Mouse (Mus musculus): ENCODE data around the gene Dtx4. TPM values are rescaled to one million over a fixed set of nuclear protein-coding genes. Genes with fewer than 3 reads are reported as not detected.

The Dtx4 gene
- polyA plus RNA-seq, 1 experiment, result 4.0 TPM

GRCm38 (mm10) chr19:12467436-12467835 lies 33.8 kb downstream of the Dtx4 start:
- no peak overlapping the region for H3K4me3 ChIP-seq (ENCODE audit: low read depth, low read length)
- no peaks in the 10 kb centered on the region for H3K36me3 ChIP-seq (ENCODE audit: control insufficient read depth, insufficient read depth, low read length, poor library complexity, severe bottlenecking)
- no peaks in the 10 kb centered on the region for H3K27me3 ChIP-seq (ENCODE audit: control insufficient read depth, insufficient read depth, low read length, poor library complexity, severe bottlenecking)
- TF ChIP-seq POLR2A (IDR thresholded peaks at IDR 0.05; ENCODE audit: insufficient read depth, low read length) (no peak), CTCF (IDR thresholded peaks at IDR 0.05; ENCODE audit: low read depth, low read length) (no peak)
- H3K9ac ChIP-seq (ENCODE audit: low read depth, poor library complexity, severe bottlenecking), result no peak overlapping the region
- H3K9me3 ChIP-seq (replicated peaks; ENCODE audit: control insufficient read depth, insufficient read depth, low read length, poor library complexity, severe bottlenecking), result no peaks in the 10 kb centered on the region
- peaks cover 1% of the 10 kb centered on the region for H3K4me1 ChIP-seq (ENCODE audit: control insufficient read depth, insufficient read depth, low read length)
- H3K27ac ChIP-seq (ENCODE audit: insufficient read depth, low read length), result no peak overlapping the region

DNA sequence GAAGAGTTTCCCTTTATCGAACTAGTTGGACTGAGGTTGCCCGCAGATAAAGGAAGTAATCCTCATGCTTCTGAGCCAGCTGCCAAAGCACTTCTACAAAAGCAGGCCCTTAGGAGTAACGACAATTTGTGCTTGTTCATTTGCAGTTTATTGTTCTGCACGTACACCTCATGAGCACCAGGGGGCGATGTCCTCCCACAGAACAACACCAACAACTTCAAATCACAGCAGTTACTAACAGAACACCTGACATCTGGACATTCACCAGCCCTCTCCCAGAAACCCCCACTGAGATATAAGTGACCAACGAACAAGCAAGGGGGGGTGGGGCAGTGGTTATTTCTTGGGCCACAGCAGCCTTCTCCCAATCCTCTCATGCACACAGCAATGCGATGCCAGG lies 35.0 kb downstream of the Dtx4 start:
- no peaks in the 10 kb centered on the region for H3K36me3 ChIP-seq (ENCODE audit: control insufficient read depth, insufficient read depth, low read length, poor library complexity, severe bottlenecking)
- no peak overlapping the region for H3K27ac ChIP-seq (ENCODE audit: insufficient read depth, low read length)
- peaks cover 3% of the 10 kb centered on the region; the same call in 1 of the 2 replicates for H3K9me3 ChIP-seq (replicated peaks; ENCODE audit: control insufficient read depth, insufficient read depth, low read length, poor library complexity, severe bottlenecking)
- H3K9ac ChIP-seq (ENCODE audit: low read depth, poor library complexity, severe bottlenecking), result no peak overlapping the region
- H3K4me3 ChIP-seq (ENCODE audit: low read depth, low read length), result no peak overlapping the region
- TF ChIP-seq EP300 (IDR thresholded peaks at IDR 0.05; ENCODE audit: insufficient read depth, low read depth, low read length), result no peak
- TF ChIP-seq CTCF (IDR thresholded peaks at IDR 0.05; ENCODE audit: low read depth, low read length), result peak; percentile 60
- TF ChIP-seq POLR2A (IDR thresholded peaks at IDR 0.05; ENCODE audit: insufficient read depth, low read length), result no peak
- no peaks in the 10 kb centered on the region for H3K27me3 ChIP-seq (ENCODE audit: control insufficient read depth, insufficient read depth, low read length, poor library complexity, severe bottlenecking)
- peaks cover 1% of the 10 kb centered on the region for H3K4me1 ChIP-seq (ENCODE audit: control insufficient read depth, insufficient read depth, low read length)

DNA sequence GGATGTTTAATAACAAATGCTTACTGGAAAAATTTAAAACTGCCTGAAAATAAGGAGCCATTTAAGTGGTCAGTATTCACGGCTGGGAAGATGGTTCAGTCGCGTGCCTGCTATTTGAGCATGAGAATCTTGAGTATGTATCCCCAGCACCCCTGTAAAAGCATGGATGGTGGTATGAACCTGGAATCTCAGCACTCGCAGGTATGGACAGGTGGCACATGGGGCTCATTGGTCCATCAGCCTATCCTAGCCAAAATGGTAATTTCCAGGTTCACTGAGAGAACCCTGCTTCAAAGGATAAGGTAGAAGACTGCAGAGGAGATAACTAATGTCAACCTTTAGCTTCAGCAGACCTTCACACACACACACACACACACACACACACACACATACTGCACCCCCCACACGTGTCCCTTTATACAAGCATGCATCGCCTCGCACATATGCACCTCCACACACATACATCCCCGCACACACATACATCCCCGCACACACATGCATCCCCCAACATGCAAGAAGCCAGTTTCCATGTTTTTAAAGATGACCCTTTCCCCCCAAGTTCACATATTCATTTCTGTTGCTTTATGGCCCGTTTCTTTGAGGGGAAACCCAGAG lies 35.6 kb downstream of the Dtx4 start:
- peaks cover 3% of the 10 kb centered on the region; the same call in 1 of the 2 replicates for H3K9me3 ChIP-seq (replicated peaks; ENCODE audit: control insufficient read depth, insufficient read depth, low read length, poor library complexity, severe bottlenecking)
- peaks cover 1% of the 10 kb centered on the region for H3K4me1 ChIP-seq (ENCODE audit: control insufficient read depth, insufficient read depth, low read length)
- H3K27me3 ChIP-seq (ENCODE audit: control insufficient read depth, insufficient read depth, low read length, poor library complexity, severe bottlenecking), result no peaks in the 10 kb centered on the region
- no peak overlapping the region for H3K9ac ChIP-seq (ENCODE audit: low read depth, poor library complexity, severe bottlenecking)
- H3K36me3 ChIP-seq (ENCODE audit: control insufficient read depth, insufficient read depth, low read length, poor library complexity, severe bottlenecking), result no peaks in the 10 kb centered on the region
- TF ChIP-seq CTCF (IDR thresholded peaks at IDR 0.05; ENCODE audit: low read depth, low read length) (no peak), POLR2A (IDR thresholded peaks at IDR 0.05; ENCODE audit: insufficient read depth, low read length) (no peak), EP300 (IDR thresholded peaks at IDR 0.05; ENCODE audit: insufficient read depth, low read depth, low read length) (no peak)
- no peak overlapping the region for H3K27ac ChIP-seq (ENCODE audit: insufficient read depth, low read length)
- no peak overlapping the region for H3K4me3 ChIP-seq (ENCODE audit: low read depth, low read length)

- Histone ChIP-seq H3K4me3 (ENCODE audit: low read depth, low read length) (no peak overlapping the region), H3K27ac (ENCODE audit: insufficient read depth, low read length) (no peak overlapping the region), H3K27me3 (ENCODE audit: control insufficient read depth, insufficient read depth, low read length, poor library complexity, severe bottlenecking) (no peaks in the 10 kb centered on the region), H3K9ac (ENCODE audit: low read depth, poor library complexity, severe bottlenecking) (no peak overlapping the region), H3K4me1 (ENCODE audit: control insufficient read depth, insufficient read depth, low read length) (peaks cover 1% of the 10 kb centered on the region), H3K9me3 (replicated peaks; ENCODE audit: control insufficient read depth, insufficient read depth, low read length, poor library complexity, severe bottlenecking) (peaks cover 3% of the 10 kb centered on the region; the same call in 1 of the 2 replicates), H3K36me3 (ENCODE audit: control insufficient read depth, insufficient read depth, low read length, poor library complexity, severe bottlenecking) (no peaks in the 10 kb centered on the region)
- TF ChIP-seq CTCF (IDR thresholded peaks at IDR 0.05; ENCODE audit: low read depth, low read length), result no peak
- no peak for TF ChIP-seq POLR2A (IDR thresholded peaks at IDR 0.05; ENCODE audit: insufficient read depth, low read length)
- no peak for TF ChIP-seq EP300 (IDR thresholded peaks at IDR 0.05; ENCODE audit: insufficient read depth, low read depth, low read length)
Observed at GRCm38 (mm10) chr19:12464674-12465073, 36.6 kb downstream of the Dtx4 start.

GRCm38 (mm10) chr19:12464127-12464526 lies 37.1 kb downstream of the Dtx4 start:
- H3K27ac ChIP-seq (ENCODE audit: insufficient read depth, low read length), result 0 out of 2 replicates have a peak overlapping the region, but pooled peaks have one; percentile 20
- TF ChIP-seq CTCF (IDR thresholded peaks at IDR 0.05; ENCODE audit: low read depth, low read length) (no peak), POLR2A (IDR thresholded peaks at IDR 0.05; ENCODE audit: insufficient read depth, low read length) (no peak), EP300 (IDR thresholded peaks at IDR 0.05; ENCODE audit: insufficient read depth, low read depth, low read length) (no peak)
- peaks cover 3% of the 10 kb centered on the region; the same call in 1 of the 2 replicates for H3K9me3 ChIP-seq (replicated peaks; ENCODE audit: control insufficient read depth, insufficient read depth, low read length, poor library complexity, severe bottlenecking)
- peaks cover 1% of the 10 kb centered on the region for H3K4me1 ChIP-seq (ENCODE audit: control insufficient read depth, insufficient read depth, low read length)
- H3K27me3 ChIP-seq (ENCODE audit: control insufficient read depth, insufficient read depth, low read length, poor library complexity, severe bottlenecking), result no peaks in the 10 kb centered on the region
- H3K9ac ChIP-seq (ENCODE audit: low read depth, poor library complexity, severe bottlenecking), result no peak overlapping the region
- no peak overlapping the region for H3K4me3 ChIP-seq (ENCODE audit: low read depth, low read length)
- H3K36me3 ChIP-seq (ENCODE audit: control insufficient read depth, insufficient read depth, low read length, poor library complexity, severe bottlenecking), result no peaks in the 10 kb centered on the region

DNA sequence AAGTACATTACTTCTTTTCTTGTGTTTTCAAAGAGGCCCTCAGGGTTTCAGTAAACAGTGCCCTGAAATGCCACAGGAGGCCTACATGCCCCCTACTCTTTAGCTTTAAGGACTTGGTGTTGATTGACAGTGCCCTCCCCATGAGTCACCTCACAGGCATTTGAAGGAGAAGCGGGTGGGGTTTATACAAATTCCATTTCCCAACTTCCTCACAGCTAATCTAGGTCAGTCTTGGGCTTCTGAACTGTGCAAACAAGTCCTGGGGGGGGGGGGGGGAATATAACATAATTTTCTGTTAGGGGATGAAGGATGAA lies 37.6 kb downstream of the Dtx4 start:
- Histone ChIP-seq H3K4me1 (ENCODE audit: control insufficient read depth, insufficient read depth, low read length) (peaks cover 1% of the 10 kb centered on the region), H3K9me3 (replicated peaks; ENCODE audit: control insufficient read depth, insufficient read depth, low read length, poor library complexity, severe bottlenecking) (peaks cover 3% of the 10 kb centered on the region; the same call in 1 of the 2 replicates), H3K36me3 (ENCODE audit: control insufficient read depth, insufficient read depth, low read length, poor library complexity, severe bottlenecking) (no peaks in the 10 kb centered on the region), H3K27ac (ENCODE audit: insufficient read depth, low read length) (0 out of 2 replicates have a peak overlapping the region, but pooled peaks have one; percentile 13), H3K27me3 (ENCODE audit: control insufficient read depth, insufficient read depth, low read length, poor library complexity, severe bottlenecking) (no peaks in the 10 kb centered on the region), H3K4me3 (ENCODE audit: low read depth, low read length) (no peak overlapping the region), H3K9ac (ENCODE audit: low read depth, poor library complexity, severe bottlenecking) (no peak overlapping the region)
- TF ChIP-seq EP300 (IDR thresholded peaks at IDR 0.05; ENCODE audit: insufficient read depth, low read depth, low read length) (no peak), POLR2A (IDR thresholded peaks at IDR 0.05; ENCODE audit: insufficient read depth, low read length) (no peak), CTCF (IDR thresholded peaks at IDR 0.05; ENCODE audit: low read depth, low read length) (no peak)
